Mouse (Mus musculus): Measurements from ENCODE around the gene Cdca7. TPM values are rescaled to one million over a fixed set of nuclear protein-coding genes. Genes with fewer than 3 reads are reported as not detected.

Gene Cdca7
- total RNA-seq (2021) = under 1 TPM; 0.52 to 0.84 TPM
- long read RNA-seq, experiment 1 = 0 reads
- long read RNA-seq, experiment 2, partial matches to known transcripts = 1 of 2 reads
- long read RNA-seq, experiment 2, other reads (novel, unspliced or antisense) = 0 of 2 reads

GRCm38 (mm10) chr2:72475797-72476485 lies at the start of gene Cdca7:
Cdca7 (plus strand) TSS chr2:72476159.
- peak; percentile 37 to 68 for DNase-seq
- intact Hi-C loops (cut with DNase I) = no loop called here

GRCm38 (mm10) chr2:72426776-72427175 lies 49.2 kb upstream of the Cdca7 start:
- DNase-seq = no peak
- intact Hi-C loops (cut with DNase I) = no loop called here

GRCm38 (mm10) chr2:72427288-72427687 lies 48.7 kb upstream of the Cdca7 start:
- DNase-seq = no peak
- intact Hi-C loops (cut with DNase I) = no loop called here

GRCm38 (mm10) chr2:72438941-72439533 lies 36.9 kb upstream of the Cdca7 start:
- intact Hi-C loops (cut with DNase I) = no loop called here
- no peak for DNase-seq

GRCm38 (mm10) chr2:72441010-72441409 lies 34.9 kb upstream of the Cdca7 start:
- DNase-seq = no peak
- intact Hi-C loops (cut with DNase I) = no loop called here

- DNase-seq = no peak
- intact Hi-C loops (cut with DNase I) = no loop called here
These were observed 33.1 kb upstream of the Cdca7 start for GRCm38 (mm10) chr2:72442825-72443224.

GRCm38 (mm10) chr2:72443960-72444359 lies 32.0 kb upstream of the Cdca7 start:
- intact Hi-C loops (cut with DNase I) = no loop called here
- no peak for DNase-seq

GRCm38 (mm10) chr2:72446106-72446505 lies 29.9 kb upstream of the Cdca7 start:
- DNase-seq = no peak
- intact Hi-C loops (cut with DNase I) = no loop called here

- no peak for DNase-seq
- intact Hi-C loops (cut with DNase I) = no loop called here
These were observed 29.3 kb upstream of the Cdca7 start for GRCm38 (mm10) chr2:72446615-72447014.

- DNase-seq = no peak
- intact Hi-C loops (cut with DNase I) = no loop called here
These were observed 22.4 kb upstream of the Cdca7 start for GRCm38 (mm10) chr2:72453563-72453962.

GRCm38 (mm10) chr2:72456189-72456588 lies 19.8 kb upstream of the Cdca7 start:
- intact Hi-C loops (cut with DNase I) = no loop called here
- DNase-seq = no peak

GRCm38 (mm10) chr2:72464376-72465014 lies 11.5 kb upstream of the Cdca7 start:
- intact Hi-C loops (cut with DNase I) = no loop called here
- no peak for DNase-seq

GRCm38 (mm10) chr2:72467604-72468003 lies 8.4 kb upstream of the Cdca7 start:
- intact Hi-C loops (cut with DNase I) = no loop called here
- no peak for DNase-seq

- DNase-seq = no peak
- intact Hi-C loops (cut with DNase I) = no loop called here
These were observed 4.4 kb upstream of the Cdca7 start for GRCm38 (mm10) chr2:72471415-72472070.

GRCm38 (mm10) chr2:72474531-72475287 lies 1.2 kb upstream of the Cdca7 start:
- intact Hi-C loops (cut with DNase I) = no loop called here
- no peak for DNase-seq

- intact Hi-C loops (cut with DNase I) = no loop called here
- no peak for DNase-seq
These were observed 549 bp upstream of the Cdca7 start for GRCm38 (mm10) chr2:72475423-72475796.

GRCm38 (mm10) chr2:72476486-72477211 lies 690 bp downstream of the Cdca7 start:
- DNase-seq = peak in 1 of 2 experiments; percentile 8
- intact Hi-C loops (cut with DNase I) = no loop called here

GRCm38 (mm10) chr2:72477221-72477620 lies 1.3 kb downstream of the Cdca7 start:
- intact Hi-C loops (cut with DNase I) = no loop called here
- DNase-seq = no peak

- intact Hi-C loops (cut with DNase I) = no loop called here
- DNase-seq = no peak
These were observed 2.2 kb downstream of the Cdca7 start for GRCm38 (mm10) chr2:72478176-72478575.

GRCm38 (mm10) chr2:72478921-72479320 lies 3.0 kb downstream of the Cdca7 start:
- no peak for DNase-seq
- intact Hi-C loops (cut with DNase I) = no loop called here
